Mouse (Mus musculus): ENCODE measurements around the gene Znrf1.

Gene Znrf1

DNA sequence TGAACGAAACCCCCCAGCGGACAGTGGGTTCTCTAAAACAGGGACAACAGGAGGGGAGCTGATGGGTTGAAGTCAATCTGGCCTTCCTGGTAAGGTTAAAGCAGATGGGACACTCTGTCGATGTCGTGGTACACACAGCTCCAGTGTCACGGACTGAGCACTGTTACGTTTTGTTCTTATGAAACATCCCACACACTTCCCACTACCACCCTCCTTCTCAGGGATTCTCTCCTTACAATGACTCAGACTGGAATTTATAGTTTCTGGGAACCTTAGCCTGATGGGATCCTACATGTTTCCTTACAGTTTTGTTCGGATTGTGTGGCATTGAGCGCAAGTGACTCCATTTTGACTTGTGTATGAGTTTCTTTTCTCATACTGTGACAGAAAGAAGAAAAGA is 95.7 kb downstream of the Znrf1 start:
- no peak for DNase-seq (ENCODE audit: low read depth)

DNA sequence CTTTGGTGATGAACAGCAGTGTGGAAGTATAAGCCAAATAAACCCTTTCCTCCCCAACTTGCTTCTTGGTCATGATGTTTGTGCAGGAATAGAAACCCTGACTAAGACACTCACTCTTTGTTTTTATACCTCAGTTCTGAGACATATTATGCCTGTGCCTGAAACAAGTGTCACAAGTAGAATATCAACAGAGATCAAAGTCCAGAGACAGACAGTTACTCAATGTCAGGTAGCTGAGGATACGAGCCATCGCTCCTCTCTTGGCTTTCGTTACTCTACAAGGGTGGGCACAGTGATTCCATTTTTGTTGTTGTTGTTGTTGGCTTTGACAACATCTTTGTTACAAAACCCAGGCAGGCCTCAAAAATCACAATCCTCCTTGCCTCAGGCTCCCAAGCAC is 97.1 kb downstream of the Znrf1 start:
- DNase-seq (ENCODE audit: low read depth) = no peak

DNA sequence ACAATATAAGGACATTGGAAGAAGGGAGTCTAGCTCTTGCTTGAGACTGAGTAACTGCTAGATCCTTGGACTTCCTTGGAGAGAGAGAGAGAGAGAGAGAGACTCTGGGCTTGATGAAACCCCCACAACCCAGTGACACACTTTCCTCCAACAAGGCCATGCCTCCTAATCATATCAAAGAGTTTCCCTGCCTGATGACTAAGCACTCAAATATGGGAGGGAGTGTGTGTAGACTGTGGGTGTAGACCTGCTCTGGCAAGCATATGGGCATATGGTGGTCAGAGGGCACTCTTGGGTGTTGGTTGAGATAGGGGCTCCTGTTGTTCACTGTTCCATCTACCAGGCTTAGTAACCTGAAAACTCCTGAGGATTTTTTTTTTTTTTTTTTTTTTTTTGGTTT is 102.2 kb downstream of the Znrf1 start:
- no peak for DNase-seq (ENCODE audit: low read depth)

DNA sequence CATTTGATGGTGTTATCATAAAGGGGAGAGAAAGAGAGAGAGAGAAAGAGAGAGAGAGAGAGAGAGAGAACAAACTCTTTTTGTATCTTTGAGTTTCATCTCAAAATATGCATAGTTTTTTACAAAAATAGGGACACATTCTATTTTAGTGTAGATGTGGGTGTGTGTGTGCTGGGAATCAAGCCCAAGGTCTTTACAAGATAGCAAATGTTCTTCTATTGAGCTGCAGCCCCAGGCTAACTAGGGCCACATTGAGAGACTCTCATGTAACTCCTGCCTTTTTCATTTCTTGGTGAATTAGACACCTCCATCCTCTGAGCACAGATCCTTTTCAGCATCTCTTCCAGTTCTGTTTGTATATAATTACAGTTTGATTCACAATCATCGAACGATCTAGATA is 105.2 kb downstream of the Znrf1 start:
- no peak for DNase-seq (ENCODE audit: low read depth)

DNA sequence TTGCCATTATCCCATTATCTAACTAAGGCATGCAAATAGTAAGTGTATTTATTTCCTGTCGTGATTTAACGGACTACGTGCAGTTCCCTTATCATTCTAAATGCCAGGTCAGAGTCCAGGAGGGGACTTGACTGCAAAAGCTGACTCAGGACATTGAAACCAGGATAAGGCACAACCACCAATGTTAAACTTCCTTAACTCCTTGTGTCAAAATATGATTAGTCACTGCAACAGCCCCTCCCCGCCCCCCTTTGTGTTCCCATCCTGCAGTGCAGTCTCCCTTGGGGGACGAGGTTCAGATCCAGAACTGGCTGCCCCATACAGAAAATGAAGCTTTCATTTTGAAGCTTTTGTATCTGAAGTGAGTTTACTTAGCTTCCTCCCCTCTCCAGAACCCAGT is 106.6 kb downstream of the Znrf1 start:
- peak; percentile 56 for DNase-seq (ENCODE audit: low read depth)

DNA sequence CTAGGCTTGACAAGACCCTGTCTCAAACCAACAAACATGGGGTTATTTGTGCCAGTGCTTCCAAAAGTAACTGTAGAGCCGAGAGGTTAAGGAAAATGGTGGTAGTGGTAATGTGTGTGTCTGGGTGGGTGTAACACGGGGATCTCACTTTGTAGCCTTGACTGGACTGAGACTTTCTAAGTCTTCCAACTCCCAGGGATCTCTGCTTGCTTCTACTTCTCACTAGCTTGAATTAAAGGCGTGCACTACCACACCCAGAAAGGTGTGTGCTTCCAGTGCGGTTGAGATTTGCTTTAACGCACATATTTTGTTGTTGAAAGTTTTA is 107.0 kb downstream of the Znrf1 start:
- no peak for DNase-seq (ENCODE audit: low read depth)

DNA sequence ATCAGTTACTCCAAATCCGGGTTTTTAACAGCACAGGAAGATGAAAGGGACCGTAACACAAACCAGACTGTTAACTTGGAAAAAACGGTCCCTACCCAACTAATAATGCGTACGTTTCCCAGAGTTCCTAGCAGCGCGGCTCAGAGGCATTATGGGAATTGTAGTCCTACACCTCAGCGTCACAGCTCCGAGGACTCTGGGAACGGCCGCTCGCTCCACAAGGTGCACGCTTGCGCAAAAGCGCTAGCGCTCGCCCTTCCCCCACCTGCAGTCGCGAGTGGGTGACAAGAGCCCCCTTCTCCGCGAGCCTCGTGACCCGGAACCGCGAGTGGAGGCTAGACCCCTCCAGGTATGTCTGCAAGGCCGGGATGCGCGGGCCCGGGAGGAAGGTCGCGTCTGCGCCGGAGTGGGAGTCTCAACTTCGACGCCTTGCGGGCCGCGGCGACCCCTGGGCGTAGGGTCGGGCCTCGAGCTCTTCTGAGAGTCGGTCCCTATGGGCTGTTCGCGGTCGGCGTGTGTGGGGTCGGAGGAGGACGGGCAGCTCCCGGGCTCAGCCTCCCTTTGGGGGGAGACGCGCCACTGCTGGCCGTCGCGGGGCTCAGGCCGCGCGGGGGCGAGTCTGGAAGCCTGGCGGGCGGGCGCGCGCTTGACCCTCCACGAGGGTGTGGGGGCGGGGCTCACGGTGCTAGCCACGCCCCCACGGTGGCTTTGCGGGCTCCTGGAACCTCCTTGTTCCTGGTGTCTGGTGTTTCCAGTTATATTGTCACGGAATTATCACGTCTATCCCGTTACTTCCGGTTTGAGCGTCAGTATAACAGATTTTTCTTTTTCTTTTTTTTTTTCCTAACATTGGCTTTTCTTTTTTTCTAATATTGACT is 107.6 kb downstream of the Znrf1 start, which contains the start of gene Zfp1:
Gene Zfp1 (plus strand): TSS at position 138 of the 878 bp plus-strand sequence.
- DNase-seq (ENCODE audit: low read depth) = peak; percentile 82

DNA sequence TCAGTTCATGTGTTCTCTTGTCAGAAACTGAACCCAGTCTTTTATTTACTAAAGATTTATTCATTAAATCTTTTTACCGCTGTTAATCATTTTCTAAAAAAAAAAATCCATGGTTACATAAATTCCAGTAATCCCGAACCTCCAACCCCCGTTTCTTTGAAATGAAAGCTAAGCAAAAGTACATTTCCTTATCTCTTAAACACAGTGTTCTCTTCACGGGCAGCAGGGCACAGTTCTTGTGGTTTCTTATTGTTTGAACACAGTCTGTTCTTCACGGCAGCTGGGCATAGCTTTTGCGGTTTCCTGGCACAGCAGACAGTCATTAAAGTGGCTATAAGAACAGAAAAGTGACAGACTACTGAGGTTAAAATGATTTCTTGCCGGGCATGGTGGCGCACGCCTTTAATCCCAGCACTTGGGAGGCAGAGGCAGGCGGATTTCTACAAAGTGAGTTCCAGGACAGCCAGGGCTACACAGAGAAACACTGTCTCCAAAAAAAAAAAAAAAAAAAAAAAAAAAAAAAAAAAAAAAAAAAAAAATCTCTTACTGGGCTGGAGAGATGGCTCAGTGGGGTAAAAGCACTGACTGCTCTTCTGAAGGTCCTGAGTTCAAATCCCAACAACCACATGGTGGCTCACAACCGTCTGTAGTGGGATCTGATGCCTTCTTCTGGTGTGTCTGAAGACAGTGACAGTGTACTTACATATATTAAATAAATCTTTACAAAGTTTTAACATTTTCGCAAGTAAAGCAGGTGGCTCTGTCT is 108.6 kb downstream of the Znrf1 start:
- peak; percentile 71 for DNase-seq (ENCODE audit: low read depth)

DNA sequence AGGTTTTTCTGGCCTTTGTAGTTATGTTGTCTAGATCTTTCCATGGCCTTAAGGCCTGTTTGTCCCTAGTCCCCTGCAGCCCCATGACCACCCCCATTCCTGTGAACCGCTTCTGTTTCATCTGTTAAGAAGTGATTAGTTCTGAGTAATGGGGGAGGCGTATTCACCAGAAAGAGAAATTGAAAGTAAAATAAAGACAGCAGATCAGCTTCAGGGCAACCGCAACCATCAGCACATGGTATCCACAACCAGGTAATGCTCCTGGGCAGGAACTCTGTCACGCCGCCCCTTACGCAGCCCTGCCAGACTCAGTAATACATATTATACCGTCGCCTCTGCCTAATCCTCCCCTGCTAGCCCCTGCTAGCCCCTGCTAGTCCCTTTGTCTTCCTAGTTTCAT is 109.8 kb downstream of the Znrf1 start:
- DNase-seq (ENCODE audit: low read depth) = no peak

DNA sequence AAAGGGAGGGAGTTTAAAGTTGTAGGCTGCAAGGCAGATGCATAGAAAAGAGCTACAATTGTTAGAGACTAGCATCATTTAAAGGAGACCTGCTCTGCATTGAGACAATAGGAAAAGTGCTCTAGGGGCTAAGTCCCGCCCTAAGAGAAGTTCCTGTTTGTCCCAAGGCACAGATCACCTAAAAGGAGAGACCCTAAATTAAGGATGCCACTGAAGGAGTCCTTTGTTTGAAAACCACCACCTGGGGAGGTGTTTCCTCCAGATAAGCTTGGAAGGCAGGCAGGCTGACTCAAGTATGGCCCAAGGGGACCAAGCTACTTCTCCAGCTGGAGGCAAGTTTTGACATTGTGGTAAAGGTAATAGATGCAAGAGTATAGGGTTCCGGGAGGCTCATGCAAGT is 112.9 kb downstream of the Znrf1 start:
- DNase-seq (ENCODE audit: low read depth) = no peak

DNA sequence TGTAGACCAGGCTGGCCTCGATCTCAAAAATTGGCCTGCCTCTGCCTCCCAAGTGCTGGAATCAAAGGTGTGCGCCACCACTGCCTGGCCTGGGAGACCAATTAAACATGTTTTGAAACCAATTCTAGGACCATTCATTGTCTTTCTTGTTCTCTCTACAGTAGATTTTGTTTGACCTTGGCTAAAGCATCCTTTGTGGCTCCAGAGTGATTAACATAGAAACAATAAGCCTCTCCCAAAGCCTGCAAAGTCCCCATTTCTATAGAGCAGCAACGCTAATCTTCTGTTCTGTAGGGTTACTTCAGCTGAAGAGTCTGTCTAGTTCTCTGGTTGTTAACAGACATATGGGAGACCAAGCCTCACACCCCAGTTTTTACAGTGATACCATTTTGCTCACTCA is 114.8 kb downstream of the Znrf1 start:
- DNase-seq (ENCODE audit: low read depth) = no peak

DNA sequence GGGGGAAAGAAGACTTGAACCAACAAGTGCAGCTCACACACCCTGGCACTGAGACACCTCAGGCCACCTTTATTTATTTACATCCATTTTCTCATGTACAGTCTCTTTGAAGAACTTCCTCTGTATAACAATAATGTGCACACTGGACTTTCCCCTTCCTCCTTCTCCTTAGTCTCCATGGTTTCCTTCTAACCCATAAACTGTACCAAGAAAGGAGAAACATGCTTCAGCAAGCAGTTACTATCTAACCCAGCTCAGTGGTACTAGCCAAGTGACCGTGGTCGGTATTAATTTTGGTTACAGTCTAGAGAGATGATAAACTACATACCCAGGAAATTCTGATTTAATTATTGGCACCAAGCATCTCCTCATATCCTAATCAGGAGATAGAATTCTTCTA is 117.6 kb downstream of the Znrf1 start:
- no peak for DNase-seq (ENCODE audit: low read depth)

DNA sequence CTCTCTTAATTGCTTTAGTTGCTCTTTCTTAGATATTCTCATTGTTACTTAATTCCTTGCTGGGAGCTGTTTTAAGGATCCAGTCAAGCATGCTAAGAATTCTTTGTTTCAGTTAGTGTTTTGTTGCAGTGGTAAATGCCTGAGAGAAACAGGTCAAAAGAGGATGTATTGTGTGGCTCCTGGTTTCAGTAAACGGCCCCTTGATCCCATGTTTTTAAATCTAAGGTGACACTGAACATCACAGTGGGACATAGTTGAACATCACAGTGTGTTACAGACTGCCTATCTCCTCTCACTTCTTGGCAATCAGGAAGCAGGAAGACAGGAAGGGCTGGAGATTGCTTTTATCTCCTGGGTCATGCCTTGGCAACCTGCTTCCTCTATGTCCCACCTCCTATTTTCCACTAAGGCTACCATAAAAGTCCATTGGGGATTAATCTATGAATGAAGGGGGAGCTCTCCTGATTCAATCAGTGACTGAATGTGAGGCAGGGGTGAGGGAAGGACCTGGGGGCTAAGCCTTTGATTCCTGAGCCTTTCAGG is 121.5 kb downstream of the Znrf1 start:
- no peak for DNase-seq (ENCODE audit: low read depth)

DNA sequence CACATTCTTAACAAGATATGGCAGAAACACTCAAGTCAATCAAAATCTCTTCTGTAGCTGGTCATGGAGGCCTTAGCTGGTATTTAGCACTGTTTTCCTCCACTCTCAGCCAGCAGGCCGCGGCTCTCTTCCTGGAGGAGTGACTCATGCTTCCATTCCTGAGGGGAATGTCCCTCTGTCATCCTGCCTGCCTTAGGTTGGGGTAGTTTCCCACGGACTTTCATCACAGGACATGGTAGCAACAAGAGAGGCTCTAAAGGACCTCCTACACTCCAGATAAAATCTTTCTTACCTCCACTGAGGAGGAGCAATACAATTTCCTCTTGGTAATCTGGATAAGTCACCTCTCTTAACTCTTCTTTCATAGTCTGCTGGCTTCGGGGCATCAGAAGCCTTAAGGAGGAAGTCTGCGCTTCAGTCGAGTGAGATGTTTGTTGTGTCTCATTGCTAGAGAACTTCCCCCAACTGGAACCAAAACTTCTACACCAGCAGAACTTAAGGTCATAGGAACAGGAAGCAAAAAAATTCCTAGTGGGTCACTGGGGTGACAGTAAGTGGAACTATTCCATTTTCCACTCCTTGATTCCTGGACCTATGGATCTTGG is 123.0 kb downstream of the Znrf1 start:
- DNase-seq (ENCODE audit: low read depth) = no peak

DNA sequence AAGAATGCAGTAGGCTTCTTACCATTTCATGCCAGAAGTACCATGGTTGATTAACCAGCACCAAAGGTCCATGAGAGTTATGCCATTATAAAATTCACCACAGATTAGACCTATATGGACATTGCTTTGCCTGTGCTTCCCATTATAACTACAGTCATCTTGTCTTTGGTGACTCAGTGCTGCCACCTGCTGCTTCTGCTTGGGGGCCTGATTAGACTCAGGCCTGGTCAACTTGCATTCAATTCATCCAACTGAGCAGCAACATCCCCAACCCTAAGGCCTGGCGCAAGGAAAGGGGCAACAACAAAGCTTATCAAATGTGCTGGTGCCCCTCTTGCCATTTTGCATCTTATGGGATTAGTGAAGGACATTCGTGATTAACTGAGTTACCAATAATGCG is 126.6 kb downstream of the Znrf1 start:
- peak; percentile 58 for DNase-seq (ENCODE audit: low read depth)

DNA sequence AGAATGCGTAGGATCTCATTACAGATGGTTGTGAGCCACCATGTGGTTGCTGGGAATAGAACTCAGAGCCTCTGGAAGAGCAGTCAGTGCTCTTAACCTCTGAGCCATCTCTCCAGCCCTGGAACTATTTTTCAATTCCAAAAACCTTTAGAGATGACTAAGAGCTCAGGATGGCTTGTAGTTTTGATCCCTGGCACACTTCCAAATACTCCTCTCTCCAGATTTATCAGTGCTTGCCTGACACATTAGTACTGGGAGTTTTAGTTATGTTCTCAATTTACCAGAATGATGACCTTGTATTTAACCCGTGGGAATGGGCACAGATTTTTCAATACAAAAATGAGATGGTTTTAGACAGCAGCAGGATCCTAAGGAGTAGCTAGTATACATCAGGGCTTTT is 130.9 kb downstream of the Znrf1 start:
- no peak for DNase-seq (ENCODE audit: low read depth)

All from c-Kit-positive CD71-negative TER-119-negative erythroid progenitor cells, embryonic 14.5 days (primary cell).